Mouse (Mus musculus) B cell, adult 2 months (primary cell): ENCODE data around the gene Nsun2.

Experiments
- DNase-seq, 2 experiments: peaks; one replicate each; pipeline ENCODE4 v3.0.0; 2022

The Nsun2 gene

GRCm38 (mm10) chr13:69639251-69639650 is 105.7 kb downstream of the Nsun2 start:
- DNase-seq = no peak

GRCm38 (mm10) chr13:69640126-69640525 is 106.6 kb downstream of the Nsun2 start:
- no peak for DNase-seq

- no peak for DNase-seq
These were observed 107.0 kb downstream of the Nsun2 start for GRCm38 (mm10) chr13:69640541-69640940.

GRCm38 (mm10) chr13:69641017-69641416 is 107.5 kb downstream of the Nsun2 start:
- no peak for DNase-seq

GRCm38 (mm10) chr13:69642656-69643216 is 109.2 kb downstream of the Nsun2 start:
- DNase-seq = no peak

GRCm38 (mm10) chr13:69643937-69644336 is 110.4 kb downstream of the Nsun2 start:
- no peak for DNase-seq

GRCm38 (mm10) chr13:69644427-69645166 is 111.1 kb downstream of the Nsun2 start:
- no peak for DNase-seq

GRCm38 (mm10) chr13:69645694-69646423 is 112.3 kb downstream of the Nsun2 start:
- no peak for DNase-seq

GRCm38 (mm10) chr13:69646481-69646880 is 112.9 kb downstream of the Nsun2 start:
- no peak for DNase-seq

GRCm38 (mm10) chr13:69654508-69654907 is 121.0 kb downstream of the Nsun2 start:
- no peak for DNase-seq

- no peak for DNase-seq
These were observed 138.6 kb downstream of the Nsun2 start for GRCm38 (mm10) chr13:69672121-69672520.

- DNase-seq = no peak
These were observed 139.0 kb downstream of the Nsun2 start for GRCm38 (mm10) chr13:69672565-69672964.

- DNase-seq = no peak
These were observed 139.8 kb downstream of the Nsun2 start for GRCm38 (mm10) chr13:69673197-69673920.

GRCm38 (mm10) chr13:69673921-69674618 is 140.5 kb downstream of the Nsun2 start:
- DNase-seq = no peak
